Comparison of ENCODE assay signal across 22 mouse cellular contexts in the genomic region with DNA sequence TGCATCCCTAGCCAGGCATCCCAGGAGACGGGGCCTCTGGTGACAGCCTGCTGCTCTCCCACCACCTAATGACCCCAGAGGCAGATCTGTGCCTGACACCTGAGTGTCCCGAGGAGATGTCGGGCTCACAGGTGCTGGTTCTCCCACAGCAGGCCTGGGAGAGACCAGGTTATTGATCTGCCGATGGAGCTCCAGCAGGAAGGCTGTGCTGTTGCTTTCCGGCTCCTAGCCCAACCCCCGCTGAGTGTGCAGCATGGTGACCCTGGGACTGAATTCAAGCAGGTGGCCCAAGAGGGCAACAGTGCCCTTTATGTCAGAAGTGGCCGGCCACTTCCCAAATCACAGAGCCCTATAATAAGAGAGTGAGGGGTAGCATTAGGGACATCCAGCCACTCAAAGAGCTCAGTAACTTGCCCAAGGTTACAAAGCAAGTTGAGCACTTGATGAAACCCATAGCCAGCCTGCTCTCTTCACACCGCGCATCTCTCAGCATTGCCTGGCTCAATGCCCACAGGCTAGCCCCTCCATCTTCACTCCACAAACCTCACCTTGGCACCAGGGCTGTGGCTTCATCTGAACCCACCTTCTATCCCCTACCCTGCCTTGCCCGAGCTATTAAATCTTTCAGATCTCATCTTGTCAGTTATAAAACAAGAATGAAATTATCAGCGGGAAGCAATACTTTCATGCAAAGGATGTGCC. TPM values are rescaled to one million over a fixed set of nuclear protein-coding genes. Genes with fewer than 3 reads are reported as not detected.
A peak's percentile ranks its signal among the peaks of the same experiment; 100 is the strongest.
DNase-seq lines count a peak whose midpoint lies in the region; ATAC-seq and TF ChIP-seq lines count a peak whose summit lies in the region.
"Had no signal": no experiment of that assay in that cellular context is flagged by ENCODE, and none has a peak within 500 bp of the region (broad histone marks: within the 10 kb centered on the region; RNA-seq: fewer than 3 reads in every experiment).

No protein-coding gene starts in this region.

- H3K27ac ChIP-seq in heart, adult 2 months, result peak overlapping the region; percentile 87
- H3K27ac ChIP-seq in lung, embryonic 15.5 days, result peak overlapping the region; percentile 76; the same call in 1 of the 2 replicates
- H3K27ac ChIP-seq in cerebellum, adult 2 months (ENCODE audit: insufficient read depth, low read length), result peak overlapping the region; percentile 58
- peak overlapping the region; percentile 64; the same call in 1 of the 2 replicates for H3K27ac ChIP-seq in olfactory bulb, adult 2 months (ENCODE audit: insufficient read depth, low read depth, low read length)
- H3K27ac ChIP-seq: embryonic facial prominence, embryonic 12.5 days; forebrain, embryonic 15.5 days had no signal

- no peaks in the 10 kb centered on the region for H3K9me3 ChIP-seq in lung, embryonic 15.5 days
- H3K9me3 ChIP-seq: embryonic facial prominence, embryonic 12.5 days; forebrain, embryonic 15.5 days had no signal

- H3K4me1 ChIP-seq in heart, adult 2 months (ENCODE audit: control insufficient read depth, insufficient read depth, low read length), result peaks cover 15% of the 10 kb centered on the region; the same call in 1 of the 2 replicates
- H3K4me1 ChIP-seq in lung, embryonic 15.5 days, result peaks cover 71% of the 10 kb centered on the region
- peaks cover 46% of the 10 kb centered on the region for H3K4me1 ChIP-seq in cerebellum, adult 2 months (ENCODE audit: control insufficient read depth, insufficient read depth, low read length)
- H3K4me1 ChIP-seq in olfactory bulb, adult 2 months (ENCODE audit: control insufficient read depth, insufficient read depth, low read length), result peaks cover 71% of the 10 kb centered on the region

- no peak overlapping the region for H3K4me2 ChIP-seq in lung, embryonic 15.5 days
- H3K4me2 ChIP-seq: embryonic facial prominence, embryonic 12.5 days; forebrain, embryonic 15.5 days had no signal

- no peak overlapping the region for H3K9ac ChIP-seq in heart, adult 2 months (ENCODE audit: low read depth, low read length)
- no peak overlapping the region for H3K9ac ChIP-seq in lung, embryonic 15.5 days
- H3K9ac ChIP-seq: embryonic facial prominence, embryonic 12.5 days; forebrain, embryonic 15.5 days had no signal

- no peak for TF ChIP-seq CTCF in heart, adult 2 months (IDR thresholded peaks at IDR 0.05)
- TF ChIP-seq CTCF in cerebellum, adult 2 months (IDR thresholded peaks at IDR 0.05; ENCODE audit: borderline replicate concordance, insufficient read depth, low read depth, low read length), result no peak
- TF ChIP-seq CTCF in olfactory bulb, adult 2 months (IDR thresholded peaks at IDR 0.05; ENCODE audit: insufficient read depth, low read depth, low read length), result no peak

- H3K79me2 ChIP-seq in heart, adult 2 months (replicated peaks; ENCODE audit: control insufficient read depth, insufficient read depth, low read length), result no peaks in the 10 kb centered on the region

- intact Hi-C loops in heart, adult 2 months (cut with DNase I), result no loop called here

- peaks cover 6% of the 10 kb centered on the region; the same call in 1 of the 2 replicates for H3K36me3 ChIP-seq in heart, adult 2 months (ENCODE audit: control insufficient read depth, insufficient read depth, low read length)
- no peaks in the 10 kb centered on the region for H3K36me3 ChIP-seq in lung, embryonic 15.5 days
- H3K36me3 ChIP-seq: embryonic facial prominence, embryonic 12.5 days; forebrain, embryonic 15.5 days had no signal

- no peak for ATAC-seq in lung, embryonic 15.5 days (ENCODE audit: borderline replicate concordance, extremely low read depth, low FRiP score, low TSS enrichment)
- ATAC-seq: forebrain, embryonic 15.5 days had no signal

- 75% methylated on average over 11 of the region's 11 CpGs for WGBS in heart, adult 2 months
- WGBS in lung, embryonic 15.5 days, result 74% methylated on average over 11 of the region's 11 CpGs
- 19% methylated on average over 11 of the region's 11 CpGs for WGBS in cerebellum, adult 2 months
- 82% methylated on average over 11 of the region's 11 CpGs for WGBS in olfactory bulb, adult 2 months

- no peak for TF ChIP-seq POLR2A in heart, adult 2 months (IDR thresholded peaks at IDR 0.05; ENCODE audit: insufficient read depth, low read depth, low read length)
- TF ChIP-seq POLR2A in cerebellum, adult 2 months (IDR thresholded peaks at IDR 0.05; ENCODE audit: borderline replicate concordance, insufficient read depth, low read length), result no peak
- no peak for TF ChIP-seq POLR2A in olfactory bulb, adult 2 months (IDR thresholded peaks at IDR 0.05; ENCODE audit: insufficient read depth, low read depth, low read length)

- peaks cover 2% of the 10 kb centered on the region; the same call in 1 of the 2 replicates for H3K27me3 ChIP-seq in heart, adult 2 months (ENCODE audit: control insufficient read depth, insufficient read depth, low read length)
- H3K27me3 ChIP-seq in lung, embryonic 15.5 days, result peaks cover 31% of the 10 kb centered on the region
- H3K27me3 ChIP-seq in cerebellum, adult 2 months (ENCODE audit: control insufficient read depth, insufficient read depth, low read length), result no peaks in the 10 kb centered on the region

- TF ChIP-seq EP300 in heart, adult 2 months (IDR thresholded peaks at IDR 0.05; ENCODE audit: insufficient read depth, low read depth, low read length), result no peak

- H3K4me3 ChIP-seq in heart, adult 2 months, result no peak overlapping the region
- H3K4me3 ChIP-seq in lung, embryonic 15.5 days, result no peak overlapping the region
- H3K4me3 ChIP-seq in cerebellum, adult 2 months (replicated peaks; ENCODE audit: insufficient read depth, low read depth, low read length), result peak overlapping the region; percentile 46
- H3K4me3 ChIP-seq in olfactory bulb, adult 2 months (ENCODE audit: insufficient read depth, low read depth, low read length), result no peak overlapping the region
- H3K4me3 ChIP-seq: embryonic facial prominence, embryonic 12.5 days; forebrain, embryonic 15.5 days had no signal

- no peak for DNase-seq in heart, adult 2 months
- no peak for DNase-seq in heart, adult 11 months
- DNase-seq in lung, postnatal 36 days, result no peak
- peak; percentile 80 to 81 for DNase-seq in cerebellum, adult 2 months
- DNase-seq in yolk sac, embryonic 10.5 days (ENCODE audit: low spot score), result no peak
- DNase-seq: B cell, adult 2 months; gastrocnemius, postnatal 36 days; kidney, adult 8-10 months; kidney, postnatal 4 days; lung, adult 18-20 months; midbrain, embryonic 14.5 days; thymus, adult 18-20 months had no signal

RNA-seq across cellular contexts. Expression of a gene that starts 4.5 kb away (rescaled TPM):
- total RNA-seq in heart, adult 2 months (2021), result 100 to 1,000 TPM; 259 to 300 TPM
- polyA plus RNA-seq in heart, adult 2 months (2012; rRNA removed), result 382 and 432 TPM in 2 replicates
- 21.5 and 23.1 TPM in 2 replicates for polyA plus RNA-seq in lung, embryonic 15.5 days (2015; fragmentation: Nextera tagmentation; extraction: Ambion mirVana)
- 81.9 and 93.9 TPM in 2 replicates for polyA plus RNA-seq in cerebellum, adult 2 months (2012; rRNA removed)
- not detected in 2 replicates for polyA plus RNA-seq in olfactory bulb, adult 2 months (2012; ENCODE audit: insufficient read depth, insufficient read length, low replicate concordance, missing spikeins)

RNA-seq across cellular contexts. Expression of a gene that starts 46.8 kb away (rescaled TPM):
- not detected for total RNA-seq in heart, adult 2 months (2021)
- 0.56 TPM in 1 of 2 replicates, not detected in the other for polyA plus RNA-seq in heart, adult 2 months (2012; rRNA removed)
- polyA plus RNA-seq in lung, embryonic 15.5 days (2015; fragmentation: Nextera tagmentation; extraction: Ambion mirVana), result 0.26 TPM in 1 of 2 replicates, not detected in the other
- not detected in 2 replicates for polyA plus RNA-seq in cerebellum, adult 2 months (2012; rRNA removed)
- not detected in 2 replicates for polyA plus RNA-seq in olfactory bulb, adult 2 months (2012; ENCODE audit: insufficient read depth, insufficient read length, low replicate concordance, missing spikeins)
- total RNA-seq: gastrocnemius, postnatal 36 days; hematopoietic stem cell, adult 5-6 weeks; left cerebral cortex, postnatal 4 days; liver, adult 2 months had no signal
- polyA plus RNA-seq: brain, embryonic 14.5 days; cortical plate, adult 2 months; embryonic facial prominence, embryonic 12.5 days; forebrain, embryonic 15.5 days; liver, adult 2 months; midbrain, embryonic 14.5 days; stomach, embryonic 14.5 days had no signal

RNA-seq across cellular contexts. Expression of a gene that starts 55.3 kb away (rescaled TPM):
- total RNA-seq in heart, adult 2 months (2021), result 10 to 100 TPM; 47.2 to 49.9 TPM
- polyA plus RNA-seq in heart, adult 2 months (2012; rRNA removed), result 119 and 154 TPM in 2 replicates
- 26.1 and 28.6 TPM in 2 replicates for polyA plus RNA-seq in lung, embryonic 15.5 days (2015; fragmentation: Nextera tagmentation; extraction: Ambion mirVana)
- polyA plus RNA-seq in cerebellum, adult 2 months (2012; rRNA removed), result 57.1 and 60.9 TPM in 2 replicates
- not detected in 2 replicates for polyA plus RNA-seq in olfactory bulb, adult 2 months (2012; ENCODE audit: insufficient read depth, insufficient read length, low replicate concordance, missing spikeins)

Comparison
In these comparisons a context has a peak if more than half of its experiments do, and no peak if none do; other contexts are left out.
1. DNase-seq: peak in cerebellum, adult 2 months (2 of 2); none in heart, adult 2 months (0 of 2), heart, adult 11 months (single experiment), lung, postnatal 36 days (single experiment) and yolk sac, embryonic 10.5 days (single experiment).
2. RNA of a gene that starts 4.5 kb away (polyA plus RNA-seq): 382 to 432 TPM in heart, adult 2 months, 81.9 to 93.9 TPM in cerebellum, adult 2 months and 21.5 to 23.1 TPM in lung, embryonic 15.5 days; not detected in olfactory bulb, adult 2 months; every median in the first group is over 10 times any median in the second.
3. Peak in every context shown above with its lines, with median percentiles within 50 percentile points of each other: H3K27ac ChIP-seq.